Mouse (Mus musculus): Measurements from ENCODE around the gene Spata20. TPM values are rescaled to one million over a fixed set of nuclear protein-coding genes. Genes with fewer than 3 reads are reported as not detected.

The Spata20 gene
- total RNA-seq, 2 experiments from 2014 or later = not detected

DNA sequence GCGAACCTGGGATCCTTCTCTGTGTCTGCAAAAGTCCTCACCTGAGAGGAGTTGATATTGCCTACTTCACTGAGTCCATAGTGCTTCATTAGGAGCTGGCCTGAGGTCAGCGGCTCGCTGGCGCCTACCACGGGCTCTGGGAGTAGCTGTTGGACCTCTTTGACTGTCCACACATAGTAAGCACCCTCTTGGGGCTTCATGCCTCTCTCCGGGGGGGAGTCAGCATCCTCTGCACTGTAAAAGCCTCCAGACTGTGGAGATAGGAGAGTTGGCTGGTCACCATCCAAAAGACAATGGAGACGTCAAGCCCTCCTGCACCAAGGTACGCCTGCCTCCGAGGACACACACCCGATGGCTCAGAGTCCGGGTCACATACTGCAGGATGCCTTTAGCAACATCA is 3.2 kb downstream of the Spata20 start:
- DNase-seq = no peak

DNA sequence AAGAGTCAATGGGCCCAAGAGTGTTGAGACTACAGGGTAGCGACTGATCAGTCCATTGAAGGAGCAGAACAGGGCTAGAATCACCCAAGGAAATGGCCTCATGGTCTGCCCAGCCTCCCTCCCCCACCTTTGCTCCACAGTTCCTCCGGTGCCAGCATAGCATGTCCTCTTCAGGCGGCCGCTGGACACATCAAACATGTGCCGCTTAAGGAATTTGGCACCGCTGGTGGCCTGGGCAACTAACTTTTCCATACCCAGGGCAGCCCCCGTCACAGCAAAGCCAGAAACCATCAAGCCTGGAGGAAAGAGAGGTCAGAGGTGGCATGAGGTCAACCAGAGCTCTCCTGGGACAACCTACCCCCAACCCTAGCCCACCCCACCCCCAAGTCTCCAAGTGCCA is 4.0 kb downstream of the Spata20 start:
- no peak for DNase-seq

DNA sequence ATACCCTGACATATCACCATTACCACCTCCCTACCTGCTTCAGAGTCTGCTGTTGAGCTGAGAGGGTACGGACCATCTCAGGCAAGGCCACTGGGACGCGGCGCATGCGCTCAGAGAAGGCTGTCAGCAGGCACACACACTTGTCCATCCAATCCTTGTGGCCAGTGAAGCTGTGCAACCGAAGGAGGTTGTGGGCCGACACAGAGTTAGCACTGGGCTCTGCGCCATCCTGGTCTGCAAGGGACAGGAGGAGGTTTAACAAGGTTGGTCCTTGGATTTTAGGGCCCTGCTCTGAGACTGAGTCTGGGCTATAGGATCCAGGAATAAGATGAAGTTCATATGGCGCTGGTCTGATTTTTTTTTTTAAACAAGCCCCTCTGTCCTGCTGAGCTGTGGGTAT is 5.6 kb downstream of the Spata20 start:
- no peak for DNase-seq

DNA sequence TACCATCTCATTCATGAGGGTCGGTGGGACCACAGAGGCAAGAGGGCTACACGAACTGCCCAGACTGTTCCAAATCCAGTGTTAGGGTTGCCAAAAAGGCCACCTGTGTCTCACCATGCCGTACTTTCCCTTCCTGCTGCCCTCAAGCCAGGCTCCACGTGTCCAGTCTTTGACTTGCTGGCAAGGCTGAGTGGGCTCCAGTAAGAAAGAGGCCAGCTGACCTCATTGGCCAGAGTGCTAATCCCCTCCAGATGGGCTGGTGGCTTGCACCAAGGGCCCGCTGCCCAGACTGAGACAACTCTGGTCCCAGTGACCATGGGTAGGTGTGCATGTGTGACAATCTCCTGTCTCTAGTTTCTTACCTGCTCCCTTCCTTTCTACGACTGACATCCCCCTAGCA is 8.3 kb downstream of the Spata20 start:
- DNase-seq = peak; percentile 32

DNA sequence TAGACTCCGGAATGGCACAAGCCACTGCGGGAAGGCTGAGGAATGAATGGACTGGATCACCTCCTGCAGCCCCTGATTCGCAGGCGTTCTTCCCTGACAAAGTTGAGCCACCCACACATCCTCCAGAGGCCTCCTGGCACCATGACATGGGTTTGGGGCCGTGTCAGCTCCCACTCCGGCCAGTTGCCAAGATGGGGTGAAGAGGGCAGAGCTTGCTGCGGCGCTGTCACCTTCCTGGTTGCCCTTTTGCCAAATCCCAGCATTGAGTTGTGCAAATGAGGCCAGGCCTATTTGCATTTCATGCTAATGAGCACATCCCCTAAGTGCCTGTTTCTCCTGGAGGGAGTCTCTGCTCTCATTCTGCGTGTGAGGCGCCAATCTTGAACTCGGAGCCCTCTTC is 10.3 kb downstream of the Spata20 start:
- DNase-seq = no peak

DNA sequence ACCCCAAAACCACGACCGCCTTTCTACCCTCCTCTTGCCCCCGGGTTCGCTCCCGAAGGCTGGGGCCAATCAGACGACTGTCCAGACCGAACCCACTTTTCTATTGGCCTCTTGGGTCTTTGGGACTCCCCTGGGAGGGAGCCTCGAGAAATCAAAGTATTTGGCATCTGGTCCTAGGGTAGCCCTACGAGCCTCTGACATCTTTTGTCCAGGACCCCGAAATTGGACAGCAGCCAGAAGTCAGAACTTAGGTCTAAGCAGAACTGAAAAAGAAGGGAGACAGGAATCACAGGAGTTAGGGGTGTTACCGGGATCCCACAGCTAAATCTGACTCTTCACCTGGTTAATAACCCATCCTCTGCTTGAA is 11.5 kb downstream of the Spata20 start:
- no peak for DNase-seq

DNA sequence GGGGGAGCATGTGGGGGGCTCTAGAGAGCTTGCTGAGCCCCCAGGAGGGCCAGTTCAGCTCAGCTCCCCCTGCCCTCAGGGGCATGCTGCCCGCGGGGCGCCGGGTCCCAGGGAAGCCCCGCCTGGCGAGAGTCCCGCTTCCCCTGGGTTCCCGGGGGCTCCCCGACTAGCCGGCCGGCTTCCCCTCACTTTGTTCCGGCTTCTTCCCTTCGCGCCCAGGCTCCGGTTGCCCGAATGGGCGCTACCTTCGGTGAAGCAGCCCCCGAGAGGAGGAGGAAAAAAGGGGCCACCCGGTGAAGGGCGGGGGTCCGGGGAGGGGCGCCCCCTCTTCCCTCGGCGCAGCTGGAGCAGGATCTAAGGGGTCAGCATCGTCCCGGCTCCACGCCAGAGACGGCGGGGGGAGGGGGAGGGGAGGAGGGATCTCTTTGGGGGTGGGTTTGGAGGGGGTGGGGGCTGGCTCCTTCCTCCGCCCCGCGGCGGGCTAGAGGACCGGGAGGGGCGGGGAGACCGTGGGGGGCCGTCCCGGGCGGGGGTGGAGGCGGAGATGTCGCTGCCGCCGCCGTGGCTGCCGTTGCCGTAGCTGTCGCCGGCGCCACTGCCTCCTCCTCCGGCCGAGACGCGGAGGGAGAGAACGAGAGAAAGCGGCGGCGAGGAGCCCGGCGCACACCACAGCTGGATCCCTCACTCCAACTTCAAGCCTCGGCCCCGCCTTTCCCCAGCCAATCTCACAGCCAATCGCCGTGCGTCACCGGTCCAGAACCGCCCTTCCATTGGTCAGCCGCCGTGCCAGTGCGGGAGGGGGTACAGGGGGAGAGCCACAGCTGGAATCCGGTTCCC is 12.1 kb downstream of the Spata20 start, which contains the start of gene Cacna1g:
TSS of gene Cacna1g (minus strand) at position 492 of the 837 bp plus-strand sequence.
- DNase-seq = peak; percentile 87

DNA sequence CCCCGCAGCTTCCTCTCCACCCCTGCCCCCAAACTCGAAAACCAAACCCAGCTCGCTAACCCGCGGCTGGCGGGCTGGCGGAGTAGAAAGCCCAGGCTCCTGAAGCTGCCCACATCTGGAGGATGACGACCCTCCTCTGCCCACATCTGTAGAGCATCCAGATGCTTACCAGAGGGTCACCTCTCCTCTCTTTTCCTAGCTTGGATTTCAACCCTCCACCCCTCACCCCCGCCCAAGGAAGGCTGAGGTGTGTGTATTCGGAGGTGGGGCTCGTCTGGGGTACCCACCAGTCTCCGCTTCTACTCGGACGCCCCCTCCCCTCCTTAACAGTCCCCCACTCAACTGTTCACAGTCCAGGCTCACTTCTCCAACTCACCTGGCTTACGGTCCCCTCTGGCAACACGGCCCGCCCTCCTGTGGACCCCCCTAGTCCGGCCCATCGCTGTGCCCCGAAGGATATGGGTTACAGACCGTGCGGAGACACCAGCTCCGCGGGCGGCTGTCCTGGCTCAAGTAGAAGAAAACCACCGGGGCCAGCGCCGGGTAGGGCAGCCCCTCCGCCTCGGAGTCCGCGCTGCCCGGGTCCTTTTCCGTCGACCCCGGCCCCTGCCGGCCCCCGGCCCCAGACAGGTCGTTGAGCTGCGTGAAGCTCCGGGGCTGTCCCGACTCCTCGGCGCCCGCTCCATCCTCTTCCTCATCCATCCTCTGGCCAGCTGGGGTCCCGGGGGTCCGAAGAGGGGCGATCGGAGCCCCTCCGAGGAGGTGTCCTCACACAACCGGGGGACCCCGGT is 12.9 kb downstream of the Spata20 start:
- peak; percentile 46 for DNase-seq

DNA sequence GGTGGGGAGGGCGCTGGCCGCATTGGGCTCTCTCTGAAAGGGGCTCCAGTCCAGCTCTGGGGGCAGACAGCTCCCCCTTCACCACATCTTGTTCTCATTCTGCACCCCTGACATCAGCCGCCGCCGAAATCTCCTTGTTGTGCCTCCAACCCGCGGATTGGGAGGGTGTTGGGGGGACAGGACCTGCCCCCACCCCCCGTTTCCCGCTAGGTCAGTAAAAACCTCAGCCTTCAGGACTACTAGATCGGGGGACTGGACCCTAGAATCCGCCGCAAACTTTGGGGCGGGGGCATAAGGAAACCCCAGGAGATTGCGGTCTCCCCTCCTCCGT is 13.4 kb downstream of the Spata20 start:
- peak; percentile 23 for DNase-seq

DNA sequence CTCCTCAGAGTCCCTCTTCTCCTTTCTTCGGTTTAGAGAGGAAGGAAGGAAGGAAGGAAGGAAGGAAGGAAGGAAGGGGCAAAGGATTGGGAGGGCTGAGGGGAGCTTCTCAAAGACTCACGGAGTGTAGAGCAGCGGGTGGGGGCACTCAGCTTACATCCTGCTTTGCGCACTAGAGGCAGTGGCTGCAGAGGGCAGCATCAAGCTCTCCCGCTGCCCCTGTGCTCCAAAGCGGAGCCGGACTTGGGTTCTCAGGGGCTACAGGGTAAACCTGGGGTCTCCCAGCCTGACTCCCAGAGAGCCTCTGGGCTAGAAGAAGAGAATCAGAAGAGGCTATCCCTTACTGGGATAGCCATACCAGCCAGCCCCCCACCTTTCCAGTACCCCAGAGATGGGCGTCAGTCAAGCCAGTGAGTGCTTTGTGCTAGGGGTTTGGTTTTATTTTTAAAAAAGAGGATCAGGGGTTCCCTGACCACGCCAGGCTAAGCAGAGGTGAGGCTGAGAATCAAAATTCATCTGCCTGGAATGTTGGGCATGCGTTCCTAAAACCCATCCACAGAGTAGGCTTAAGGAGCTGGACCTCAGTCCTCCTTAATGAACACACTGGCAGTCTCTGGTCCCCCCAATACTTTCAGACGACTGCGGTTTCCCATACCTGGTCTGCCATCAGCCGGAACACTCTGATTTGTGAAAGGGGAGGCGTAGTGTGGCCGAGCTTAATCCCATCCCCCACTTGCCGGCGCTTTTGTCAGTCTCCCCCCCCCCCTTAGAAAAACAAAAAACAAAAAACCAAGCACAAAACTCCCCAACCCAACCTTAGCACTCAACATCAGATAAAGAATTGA is 14.0 kb downstream of the Spata20 start:
- no peak for DNase-seq

DNA sequence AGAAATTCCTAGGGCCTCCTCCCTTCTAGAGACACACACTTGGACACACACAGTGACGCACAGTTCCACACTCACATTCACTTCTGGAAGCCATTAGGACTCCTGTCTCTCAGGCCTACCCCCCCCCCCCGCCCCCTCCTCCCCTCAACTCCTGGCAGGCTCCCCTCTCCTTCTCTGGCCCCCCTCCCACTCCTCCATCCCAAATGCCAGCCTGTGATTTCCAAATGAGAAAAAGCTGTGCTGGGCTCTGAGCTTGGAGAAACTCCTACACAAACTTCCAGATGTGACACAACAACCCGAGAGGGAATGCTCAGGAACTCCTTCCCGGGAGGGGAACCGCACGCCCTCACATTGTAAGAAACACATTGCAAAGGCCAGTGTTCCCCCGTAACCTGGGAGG is 15.6 kb downstream of the Spata20 start:
- DNase-seq = no peak

DNA sequence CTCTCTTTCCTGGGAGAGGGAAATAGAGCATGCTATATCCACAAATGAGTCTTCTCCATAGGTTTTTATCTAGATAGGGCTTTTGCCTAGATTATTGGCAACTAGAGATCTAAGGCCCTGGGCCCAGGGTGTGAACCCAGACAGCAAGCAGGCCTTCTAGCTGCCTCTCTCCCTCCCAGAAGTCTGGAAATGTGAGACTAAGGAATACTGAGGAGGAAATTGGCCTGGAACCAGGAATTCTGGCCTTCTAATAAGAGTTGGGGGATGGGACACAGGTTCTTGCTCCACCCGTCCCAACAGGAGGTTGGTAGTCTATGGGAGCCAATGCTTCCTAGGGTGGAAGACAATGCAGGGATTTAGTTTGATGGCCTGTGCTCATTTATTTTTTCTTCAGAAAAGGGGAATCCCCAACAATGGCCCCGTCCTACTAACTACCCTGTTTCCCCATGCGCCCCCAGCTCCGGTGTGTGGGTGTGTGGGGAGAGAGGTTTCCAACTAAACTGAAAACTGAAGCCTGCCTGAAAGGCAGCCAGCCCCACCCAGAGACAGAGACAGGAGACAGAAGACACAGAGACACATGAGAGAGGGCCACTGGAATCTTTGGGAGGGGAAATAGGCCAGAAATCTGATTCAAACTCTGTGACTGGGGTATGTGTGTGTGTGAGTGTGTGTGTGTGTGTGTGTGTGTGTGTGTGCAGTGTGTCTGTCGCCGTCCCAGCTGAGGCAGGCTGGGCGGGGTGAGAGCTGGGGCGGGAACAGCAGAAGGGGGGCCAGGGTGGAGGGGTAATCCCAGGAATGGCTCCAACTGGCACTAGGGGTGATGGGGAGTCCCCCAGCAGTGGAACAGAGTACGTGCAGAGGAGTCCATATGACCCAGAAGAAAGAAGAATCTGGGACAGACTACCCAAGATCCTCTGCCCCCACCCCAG is 16.6 kb downstream of the Spata20 start:
- peak; percentile 47 for DNase-seq

DNA sequence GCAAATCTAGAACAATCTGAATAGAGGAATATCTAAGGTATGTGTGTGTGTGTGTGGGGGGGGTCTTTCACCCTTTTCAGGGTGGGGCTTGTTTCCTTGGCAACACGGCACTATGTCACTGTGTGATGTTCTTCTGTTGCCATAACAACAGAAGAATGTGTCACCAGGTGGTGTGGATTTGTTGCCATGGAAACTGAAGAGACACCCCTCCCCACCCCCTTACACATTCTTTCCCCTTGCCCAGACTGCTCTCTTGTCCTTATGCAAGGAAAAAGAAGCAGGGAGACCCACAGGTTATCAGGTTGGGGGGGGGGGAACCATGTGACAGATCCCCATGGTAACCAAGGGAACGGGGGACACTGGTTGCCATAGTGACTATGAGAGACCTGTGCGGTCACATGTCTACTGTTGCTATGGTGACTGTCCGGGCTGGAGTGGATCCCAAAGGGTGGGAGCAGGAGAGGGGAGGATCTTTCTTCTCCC is 17.4 kb downstream of the Spata20 start:
- no peak for DNase-seq

DNA sequence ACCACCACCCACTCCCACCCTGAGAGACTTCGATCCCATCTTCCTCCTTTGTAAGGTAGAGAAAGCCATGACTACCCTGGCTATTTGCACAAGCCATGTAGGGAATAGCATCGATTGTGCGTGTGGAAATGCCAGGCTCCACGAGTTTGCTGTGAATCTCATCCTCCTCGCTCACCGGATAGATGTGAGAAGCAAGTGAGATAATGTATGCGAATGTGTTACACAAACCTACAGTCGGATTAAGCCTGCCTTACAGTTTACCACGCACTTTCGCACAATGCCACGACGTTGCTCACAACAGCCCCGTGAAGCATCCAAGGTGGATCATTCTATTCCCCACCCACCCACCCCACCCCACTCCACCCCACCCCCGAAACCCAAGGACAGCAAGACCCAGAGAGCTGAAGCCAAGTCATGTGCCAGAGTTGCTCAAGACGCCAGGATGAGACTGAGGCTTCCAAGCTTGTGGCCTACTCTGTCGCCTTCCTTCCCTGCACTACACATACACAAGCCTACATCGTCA is 19.6 kb downstream of the Spata20 start:
- DNase-seq = no peak

DNA sequence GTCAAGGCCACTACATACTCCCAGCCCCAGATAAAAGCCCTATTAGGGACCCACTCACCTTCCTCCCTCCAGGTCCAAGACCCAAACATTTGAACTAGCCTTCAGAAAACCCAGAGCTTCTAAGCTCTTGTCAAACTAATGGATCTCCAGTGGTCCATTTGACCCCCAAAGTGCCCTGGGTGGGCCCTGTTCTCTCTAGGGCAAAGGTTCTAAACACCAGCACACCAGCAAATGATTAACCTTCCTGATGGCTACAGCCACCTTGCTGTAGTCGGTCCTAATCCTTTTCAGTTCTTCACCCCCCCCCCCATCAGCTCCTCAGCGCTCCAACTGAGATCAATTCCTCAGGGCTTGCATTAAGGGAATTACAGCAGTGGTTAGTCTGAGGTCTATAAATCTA is 21.8 kb downstream of the Spata20 start:
- DNase-seq = no peak

DNA sequence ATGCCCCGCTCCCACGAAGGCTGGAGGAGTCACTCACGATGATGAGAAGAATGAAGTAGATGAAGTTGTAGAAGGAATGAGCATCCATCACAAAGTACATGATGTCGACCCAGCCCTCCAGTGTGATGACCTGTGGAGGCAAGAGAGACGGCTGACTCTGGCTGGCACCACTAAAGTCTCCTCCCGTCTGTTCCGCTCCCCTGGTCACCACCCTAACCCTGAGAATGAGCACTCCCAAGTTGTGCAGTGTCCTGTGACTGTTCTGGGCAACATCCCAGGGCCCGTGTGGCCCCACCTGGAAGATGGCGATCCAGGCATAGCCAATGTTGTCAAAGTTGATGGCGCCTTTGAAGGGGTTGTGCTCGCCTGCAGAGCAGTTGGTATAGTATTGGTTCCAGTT is 24.1 kb downstream of the Spata20 start:
- DNase-seq = no peak

DNA sequence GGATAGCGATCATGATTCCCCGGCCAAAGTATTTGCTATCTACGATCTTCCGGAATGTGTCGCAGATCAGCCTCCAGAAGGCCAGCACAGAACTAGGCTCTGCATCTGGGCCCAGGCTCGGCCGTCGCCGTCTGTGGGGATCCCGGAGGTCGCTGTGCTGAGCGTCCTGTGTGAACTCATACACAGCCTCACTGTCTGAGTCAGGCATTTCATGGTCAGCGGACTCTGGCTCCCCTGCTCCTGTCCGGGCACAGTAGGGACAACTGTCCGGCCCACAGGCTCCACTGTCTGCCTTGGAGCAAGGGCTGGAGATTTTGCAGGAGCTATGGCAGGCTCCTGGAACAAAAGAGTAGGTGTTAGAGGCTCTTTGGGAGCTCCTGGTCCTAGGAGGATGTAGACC is 29.0 kb downstream of the Spata20 start:
- DNase-seq = no peak

DNA sequence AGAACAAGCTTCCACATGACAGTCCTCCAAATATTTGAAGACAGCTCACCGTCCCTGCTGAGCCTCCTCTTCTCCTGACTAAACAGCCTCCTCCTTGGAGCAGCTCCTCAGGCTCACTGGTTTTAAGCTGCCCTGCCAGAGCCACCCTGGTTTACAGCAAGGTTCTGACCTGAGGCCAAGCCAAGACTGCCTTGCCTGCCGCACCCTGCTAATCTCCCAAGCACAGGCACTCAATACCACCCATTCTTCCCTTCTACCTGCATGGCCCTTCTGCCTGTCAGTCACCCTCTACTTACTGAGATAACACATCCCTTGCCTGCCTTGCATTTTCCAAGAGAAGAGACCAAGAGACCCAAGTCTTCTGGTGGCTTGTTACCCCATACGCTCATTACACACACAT is 29.6 kb downstream of the Spata20 start:
- no peak for DNase-seq

DNA sequence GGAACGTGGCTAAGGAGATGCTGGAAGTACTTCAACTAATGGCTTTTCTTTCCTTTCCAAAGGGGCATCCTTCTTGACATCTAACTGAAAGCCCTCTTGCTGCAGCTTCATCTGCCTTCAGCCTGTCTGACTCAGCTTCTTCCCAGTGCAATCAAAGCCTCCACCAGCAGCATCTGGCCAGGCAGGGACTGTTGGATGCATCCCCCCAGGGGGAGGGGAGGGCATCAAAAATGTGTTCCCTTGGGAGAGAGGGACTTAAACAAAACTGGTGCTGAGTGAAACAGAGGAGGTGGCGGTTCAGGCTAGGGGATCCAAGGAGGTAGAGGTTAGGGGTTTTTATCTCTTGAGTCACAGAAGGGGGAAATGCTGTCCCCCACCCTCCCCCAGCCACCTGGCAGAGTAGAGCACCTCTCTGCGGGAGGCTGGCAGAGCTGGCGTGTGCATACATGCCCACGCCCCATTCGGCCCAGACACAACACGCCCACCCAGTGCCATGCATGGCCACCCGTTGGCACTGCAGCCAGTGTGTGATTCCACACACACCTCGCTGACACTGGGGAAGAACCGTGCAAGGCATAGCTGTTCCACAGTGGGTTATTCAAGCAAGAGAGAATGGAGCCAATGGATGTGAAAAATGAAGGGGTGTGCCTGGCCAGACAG is 30.7 kb downstream of the Spata20 start:
- DNase-seq = no peak

DNA sequence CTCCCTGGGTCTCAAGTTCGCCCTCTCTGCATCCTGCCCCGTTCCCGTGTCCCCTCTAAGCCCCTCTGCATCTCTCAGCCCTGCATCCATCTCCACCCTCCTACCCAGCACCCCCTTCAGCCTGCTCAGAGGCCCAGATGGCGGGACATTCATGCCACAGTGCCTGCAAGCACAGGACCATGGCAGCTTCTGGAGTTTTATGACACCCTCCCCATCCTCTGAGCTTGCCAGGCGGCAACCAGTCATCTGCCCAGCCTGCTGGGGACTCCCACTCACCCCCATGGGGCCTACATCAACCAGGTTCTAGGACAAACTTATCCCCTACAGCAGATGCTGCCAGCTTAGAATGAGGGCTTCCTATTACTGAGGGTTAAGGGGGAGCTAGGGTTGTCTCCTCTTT is 31.2 kb downstream of the Spata20 start:
- DNase-seq = no peak
